ENCODE assay signal across 9 mouse cellular contexts in genomic region chr9:24773669-24774068, GRCm38 (mm10). TPM values are rescaled to one million over a fixed set of nuclear protein-coding genes. Genes with fewer than 3 reads are reported as not detected.
A peak's percentile ranks its signal among the peaks of the same experiment; 100 is the strongest.
DNase-seq lines count a peak whose midpoint lies in the region; ATAC-seq and TF ChIP-seq lines count a peak whose summit lies in the region.
"Had no signal": no experiment of that assay in that cellular context is flagged by ENCODE, and none has a peak within 500 bp of the region (broad histone marks: within the 10 kb centered on the region; RNA-seq: fewer than 3 reads in every experiment).

No protein-coding gene starts in this region.

- TF ChIP-seq CTCF in midbrain, postnatal 0 days (IDR thresholded peaks at IDR 0.05), result no peak

- no peaks in the 10 kb centered on the region for H3K9me3 ChIP-seq in kidney, embryonic 16.5 days (ENCODE audit: low read length)
- no peaks in the 10 kb centered on the region for H3K9me3 ChIP-seq in embryonic facial prominence, embryonic 14.5 days (ENCODE audit: control insufficient read depth, low read length)
- no peaks in the 10 kb centered on the region for H3K9me3 ChIP-seq in intestine, embryonic 16.5 days (ENCODE audit: control insufficient read depth, low read length)
- no peaks in the 10 kb centered on the region for H3K9me3 ChIP-seq in midbrain, postnatal 0 days (ENCODE audit: low read length)

- H3K4me2 ChIP-seq in kidney, embryonic 16.5 days (replicated peaks; ENCODE audit: low read depth, low read length), result peak overlapping the region; percentile 40
- H3K4me2 ChIP-seq in embryonic facial prominence, embryonic 14.5 days (ENCODE audit: low read depth, low read length), result peak overlapping the region; percentile 52
- H3K4me2 ChIP-seq in intestine, embryonic 16.5 days (ENCODE audit: low read depth, low read length), result peak overlapping the region; percentile 52
- H3K4me2 ChIP-seq in midbrain, postnatal 0 days (ENCODE audit: low read depth, low read length, poor library complexity, severe bottlenecking), result no peak overlapping the region

- no peak overlapping the region for H3K9ac ChIP-seq in kidney, embryonic 16.5 days (replicated peaks; ENCODE audit: low read length)
- H3K9ac ChIP-seq in embryonic facial prominence, embryonic 14.5 days (ENCODE audit: low read depth, low read length), result no peak overlapping the region
- no peak overlapping the region for H3K9ac ChIP-seq in intestine, embryonic 16.5 days (ENCODE audit: low read depth, low read length)
- H3K9ac ChIP-seq in midbrain, postnatal 0 days (replicated peaks; ENCODE audit: low read length, poor library complexity, severe bottlenecking), result no peak overlapping the region

- H3K4me3 ChIP-seq in kidney, embryonic 16.5 days (ENCODE audit: low read length), result peak overlapping the region; percentile 23
- H3K4me3 ChIP-seq in embryonic facial prominence, embryonic 14.5 days (ENCODE audit: low read depth, low read length), result peak overlapping the region; percentile 33
- H3K4me3 ChIP-seq in intestine, embryonic 16.5 days (ENCODE audit: low read length), result peak overlapping the region; percentile 37
- H3K4me3 ChIP-seq in midbrain, postnatal 0 days (ENCODE audit: low read depth, low read length), result peak overlapping the region; percentile 12; the same call in 1 of the 2 replicates
- H3K4me3 ChIP-seq: left cerebral cortex, adult 2 months had no signal

- no peaks in the 10 kb centered on the region for H3K36me3 ChIP-seq in kidney, embryonic 16.5 days (ENCODE audit: insufficient read depth, low read length)
- H3K36me3 ChIP-seq in embryonic facial prominence, embryonic 14.5 days (ENCODE audit: control insufficient read depth, insufficient read depth, low read length), result no peaks in the 10 kb centered on the region
- H3K36me3 ChIP-seq in intestine, embryonic 16.5 days (ENCODE audit: control insufficient read depth, insufficient read depth, low read length), result no peaks in the 10 kb centered on the region
- no peaks in the 10 kb centered on the region for H3K36me3 ChIP-seq in midbrain, postnatal 0 days (ENCODE audit: insufficient read depth, low read length)

- peaks cover 3% of the 10 kb centered on the region; the same call in 1 of the 2 replicates for H3K4me1 ChIP-seq in kidney, embryonic 16.5 days (ENCODE audit: insufficient read depth, low read length)
- peaks cover 5% of the 10 kb centered on the region; the same call in 1 of the 2 replicates for H3K4me1 ChIP-seq in embryonic facial prominence, embryonic 14.5 days (ENCODE audit: control insufficient read depth, insufficient read depth, low read length)
- H3K4me1 ChIP-seq in intestine, embryonic 16.5 days (ENCODE audit: control insufficient read depth, insufficient read depth, low read length), result peaks cover 12% of the 10 kb centered on the region
- no peaks in the 10 kb centered on the region for H3K4me1 ChIP-seq in midbrain, postnatal 0 days (ENCODE audit: insufficient read depth, low read length)

- no peak overlapping the region for H3K27ac ChIP-seq in kidney, embryonic 16.5 days (ENCODE audit: low read length)
- H3K27ac ChIP-seq in embryonic facial prominence, embryonic 14.5 days (replicated peaks; ENCODE audit: low read depth, low read length), result no peak overlapping the region
- H3K27ac ChIP-seq in intestine, embryonic 16.5 days (ENCODE audit: low read length), result no peak overlapping the region
- H3K27ac ChIP-seq in midbrain, postnatal 0 days (ENCODE audit: low read depth, low read length), result no peak overlapping the region
- H3K27ac ChIP-seq: left cerebral cortex, adult 2 months had no signal

- peaks cover 93% of the 10 kb centered on the region for H3K27me3 ChIP-seq in kidney, embryonic 16.5 days (ENCODE audit: insufficient read depth, low read length)
- H3K27me3 ChIP-seq in embryonic facial prominence, embryonic 14.5 days (replicated peaks; ENCODE audit: control insufficient read depth, insufficient read depth, low read length), result peaks cover 98% of the 10 kb centered on the region
- peaks cover 83% of the 10 kb centered on the region for H3K27me3 ChIP-seq in intestine, embryonic 16.5 days (replicated peaks; ENCODE audit: control insufficient read depth, insufficient read depth, low read length)
- peaks cover 76% of the 10 kb centered on the region for H3K27me3 ChIP-seq in midbrain, postnatal 0 days (ENCODE audit: insufficient read depth, low read length)

- ATAC-seq in kidney, embryonic 16.5 days (ENCODE audit: low FRiP score, low TSS enrichment), result no peak
- no peak for ATAC-seq in embryonic facial prominence, embryonic 14.5 days (ENCODE audit: low read depth)
- 0 out of 2 replicates have a peak, but pooled peaks have one; percentile 4 for ATAC-seq in intestine, embryonic 16.5 days
- ATAC-seq in midbrain, postnatal 0 days (ENCODE audit: low FRiP score), result no peak
- no peak for ATAC-seq in monocyte, adult 5-6 weeks (replicated peaks; ENCODE audit: insufficient number of reproducible peaks, low FRiP score, low TSS enrichment, poor library complexity, severe bottlenecking)

- DNase-seq in kidney, postnatal 14 days, result no peak
- DNase-seq in embryonic facial prominence, embryonic 14.5 days (ENCODE audit: low spot score), result no peak
- DNase-seq in midbrain, postnatal 0 days (ENCODE audit: low spot score), result no peak
- no peak for DNase-seq in right cerebral cortex, adult 2 months (ENCODE audit: low spot score in 2 of 2)
- no peak for DNase-seq in cerebellum, adult 9-11 months

- 0% methylated on average over 18 of the region's 19 CpGs for WGBS in kidney, embryonic 16.5 days
- WGBS in embryonic facial prominence, embryonic 14.5 days, result 0% methylated on average over 18 of the region's 19 CpGs
- WGBS in intestine, embryonic 16.5 days, result under 1% methylated on average over 19 of the region's 19 CpGs
- WGBS in midbrain, postnatal 0 days, result 1% methylated on average over 19 of the region's 19 CpGs

RNA-seq across cellular contexts. Expression of gene Tbx20, which starts 0.4 kb away (rescaled TPM):
- polyA plus RNA-seq in kidney, embryonic 16.5 days (2015; fragmentation: Nextera tagmentation; extraction: Ambion mirVana), result 0.14 and 0.19 TPM in 2 replicates
- polyA plus RNA-seq in embryonic facial prominence, embryonic 14.5 days (2014; fragmentation: Nextera tagmentation; extraction: Ambion mirVana), result 0.30 and 0.40 TPM in 2 replicates
- polyA plus RNA-seq in intestine, embryonic 16.5 days (2015; fragmentation: Nextera tagmentation; extraction: Ambion mirVana), result 0.10 and 0.11 TPM in 2 replicates
- total RNA-seq in midbrain, postnatal 0 days (2014; rRNA removed), result 0.24 and 0.33 TPM in 2 replicates
- polyA plus RNA-seq in midbrain, postnatal 0 days (2015; fragmentation: Nextera tagmentation; extraction: Ambion mirVana), result 0.01 TPM in 1 of 2 replicates, not detected in the other
- total RNA-seq in monocyte, adult 5-6 weeks (2017), result 0.11 TPM in 1 of 3 replicates, not detected in the others
- total RNA-seq: left cerebral cortex, adult 2 months had no signal
